Mouse (Mus musculus): Measurements from ENCODE around the gene Tub.

The Tub gene

GRCm38 (mm10) chr7:108985934-108986708, 36.0 kb downstream of the Tub start:
- DNase-seq: no peak

DNA sequence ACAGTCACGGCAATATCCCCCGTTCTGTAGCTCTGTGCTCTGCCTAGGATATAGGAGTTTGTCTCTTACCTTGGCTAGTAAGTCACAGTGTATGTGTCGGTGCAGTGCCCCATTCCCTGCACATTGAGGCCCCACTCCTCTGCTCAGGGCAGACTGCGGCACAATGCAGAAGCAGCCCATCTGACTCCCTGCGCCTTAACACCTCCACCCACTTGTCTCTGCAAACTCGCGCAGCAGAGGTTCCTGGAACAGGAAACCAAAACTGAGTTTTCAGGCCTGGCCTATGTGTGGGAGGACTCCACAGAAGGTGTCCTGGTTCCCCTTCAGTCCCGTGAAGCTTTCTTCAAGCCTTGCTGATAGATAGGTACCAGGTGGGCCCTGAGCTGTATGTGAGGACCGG, 41.1 kb downstream of the Tub start:
- no peak for DNase-seq

GRCm38 (mm10) chr7:108993230-108993629, 43.1 kb downstream of the Tub start:
- DNase-seq: peak; percentile 98

DNA sequence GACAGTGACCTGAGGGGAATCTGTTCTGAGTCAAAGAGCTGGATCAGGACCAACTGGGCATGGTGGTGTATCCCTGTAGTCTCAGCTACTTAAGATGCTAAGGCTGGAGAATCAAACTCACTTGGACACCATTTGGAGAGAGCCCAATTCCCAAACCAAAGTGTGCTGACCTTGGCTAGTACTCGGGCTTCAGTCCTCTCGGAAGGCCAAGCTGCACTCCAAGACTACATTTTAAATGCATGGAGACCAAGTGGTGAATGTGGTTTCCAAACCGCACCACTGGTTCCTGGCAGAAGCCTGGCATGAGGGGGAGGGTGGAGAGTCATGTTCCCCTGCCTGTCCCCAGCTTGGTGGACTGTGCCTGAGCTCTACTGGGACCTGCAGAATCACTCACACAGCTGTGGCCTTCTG, 43.7 kb downstream of the Tub start:
- DNase-seq: peak; percentile 94

DNA sequence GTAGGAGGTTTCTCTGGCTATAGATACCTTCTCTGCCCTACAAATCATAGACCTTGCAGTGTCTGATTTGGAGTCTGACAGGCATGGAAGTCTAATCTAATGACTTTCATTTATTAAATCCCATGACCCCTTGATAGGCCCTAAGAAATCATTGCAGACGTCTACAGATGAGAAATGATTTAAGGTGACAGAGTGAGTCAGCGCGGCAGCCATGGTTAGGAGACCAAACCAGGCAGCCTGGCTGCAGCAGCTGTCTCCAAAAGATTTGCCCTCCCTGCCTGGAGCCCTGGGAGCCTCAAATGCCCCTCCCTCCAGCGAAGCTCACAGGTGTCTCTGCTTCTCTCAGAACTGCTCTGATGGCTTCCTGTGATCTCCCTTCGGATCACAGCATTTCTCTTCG, 46.0 kb downstream of the Tub start:
- no peak for DNase-seq

DNA sequence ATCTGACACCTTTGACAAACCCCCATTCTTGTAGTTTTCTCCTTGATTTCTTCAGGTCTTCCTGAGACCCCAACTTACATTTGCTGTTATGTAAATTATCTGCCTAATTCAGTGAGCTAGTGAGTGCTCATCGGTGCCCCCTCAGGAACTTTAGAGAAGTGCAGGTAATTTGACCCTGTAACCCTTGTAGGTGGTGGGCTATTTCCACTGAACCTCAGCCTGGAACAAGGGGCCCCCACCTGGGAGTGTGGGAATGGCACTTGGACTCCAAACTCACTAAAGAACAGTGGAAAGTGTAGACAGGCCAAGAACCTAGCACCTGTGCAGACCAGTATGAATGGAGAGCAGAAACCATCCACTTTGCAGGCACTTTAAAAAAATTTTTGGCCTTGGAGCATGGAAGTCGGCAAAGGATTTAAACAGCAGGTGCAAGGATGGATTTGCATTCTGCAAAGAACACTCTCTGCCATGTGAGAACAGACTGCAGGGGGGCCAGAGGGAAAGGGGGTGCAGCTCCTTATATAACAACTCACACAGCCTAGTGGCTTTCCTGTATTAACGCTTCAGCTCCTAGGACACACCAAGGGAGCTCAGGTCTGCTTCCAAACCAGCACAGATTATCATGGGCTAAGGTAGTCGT, 50.3 kb downstream of the Tub start:
- DNase-seq: no peak

DNA sequence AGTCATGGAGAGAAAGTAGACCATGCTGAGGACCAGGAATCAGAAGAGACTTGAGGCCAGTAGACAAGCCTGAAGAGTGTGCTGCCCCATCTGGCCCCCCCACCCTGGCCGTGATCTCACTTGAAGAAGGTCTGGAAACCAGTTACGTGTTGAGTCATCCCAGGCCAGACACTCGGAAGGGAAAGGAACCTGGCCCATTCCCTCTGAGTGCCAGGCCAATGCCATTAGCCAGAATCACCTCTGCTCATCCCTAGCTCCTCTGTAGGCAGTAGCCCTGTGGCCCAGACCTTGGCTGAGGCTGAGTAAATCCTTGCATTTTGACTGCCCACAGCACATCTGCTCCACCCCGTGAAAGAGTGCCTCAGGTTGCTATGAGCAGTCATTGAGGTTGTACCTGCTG, 51.8 kb downstream of the Tub start:
- DNase-seq: no peak

DNA sequence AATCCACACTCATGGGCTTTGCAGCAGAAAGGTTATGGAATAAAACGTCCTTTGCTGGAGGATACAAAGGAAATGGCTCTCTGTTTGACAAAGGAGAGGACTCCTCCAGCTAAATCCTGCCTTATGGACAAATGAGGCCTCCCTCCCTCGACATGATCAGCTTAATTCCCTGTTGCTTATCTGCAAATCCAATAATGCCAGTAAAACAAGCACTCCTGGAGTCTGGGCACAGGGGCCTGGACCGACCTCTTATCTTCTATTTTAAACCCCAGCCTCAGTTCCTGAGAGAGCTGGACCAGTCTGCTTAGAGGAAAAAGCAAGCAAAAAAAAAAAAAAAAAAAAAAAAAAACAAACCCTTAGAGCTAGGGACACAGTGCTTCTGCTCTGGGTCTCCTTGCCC, 53.5 kb downstream of the Tub start:
- no peak for DNase-seq

DNA sequence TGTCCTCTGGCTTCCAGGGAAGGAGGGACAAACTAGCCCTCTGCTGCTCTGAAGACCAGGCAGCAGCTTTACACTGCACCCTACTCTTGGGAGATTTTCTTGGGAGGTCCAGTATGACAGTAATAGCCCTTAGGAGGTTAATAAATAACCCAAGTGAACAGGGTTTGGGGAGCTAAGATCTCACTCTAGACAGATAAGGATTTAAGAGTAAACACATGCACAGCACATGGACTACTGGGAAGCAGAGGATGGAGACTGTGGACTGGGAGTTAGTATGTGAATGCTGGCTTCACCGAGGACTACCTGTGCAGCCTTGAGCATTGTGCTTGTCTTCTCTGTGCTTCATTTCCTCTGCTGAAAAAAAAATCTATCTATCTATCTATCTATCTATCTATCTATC, 59.1 kb downstream of the Tub start:
- DNase-seq: no peak

GRCm38 (mm10) chr7:109010720-109011595, 60.8 kb downstream of the Tub start:
- no peak for DNase-seq

DNA sequence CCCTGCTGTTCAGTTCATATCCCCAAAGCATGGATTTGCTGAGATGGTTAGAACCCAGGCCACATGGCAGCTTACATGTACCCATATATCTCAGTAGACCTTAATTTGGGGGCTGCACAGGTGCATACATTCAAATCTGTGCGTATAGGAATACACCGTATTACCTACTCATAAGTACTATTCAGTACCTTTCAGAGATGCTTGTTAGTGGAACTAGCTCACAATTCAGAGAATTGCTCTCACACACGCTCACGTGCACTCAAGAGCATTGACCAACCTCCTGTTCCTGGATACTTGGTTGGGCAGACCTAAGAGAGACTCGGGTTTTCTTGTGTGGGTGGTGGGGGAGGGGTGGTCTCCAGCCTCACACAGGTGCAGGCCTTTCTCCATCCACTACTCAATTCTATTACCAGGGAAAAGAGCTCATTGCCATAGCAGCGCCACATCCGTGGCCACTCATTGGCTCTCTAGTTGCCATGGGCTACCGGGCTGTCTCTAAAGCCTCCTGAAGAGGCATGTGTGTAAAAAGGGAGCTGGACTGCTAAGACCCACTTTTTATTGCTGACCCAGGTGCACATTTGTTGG, 61.5 kb downstream of the Tub start:
- DNase-seq: no peak

DNA sequence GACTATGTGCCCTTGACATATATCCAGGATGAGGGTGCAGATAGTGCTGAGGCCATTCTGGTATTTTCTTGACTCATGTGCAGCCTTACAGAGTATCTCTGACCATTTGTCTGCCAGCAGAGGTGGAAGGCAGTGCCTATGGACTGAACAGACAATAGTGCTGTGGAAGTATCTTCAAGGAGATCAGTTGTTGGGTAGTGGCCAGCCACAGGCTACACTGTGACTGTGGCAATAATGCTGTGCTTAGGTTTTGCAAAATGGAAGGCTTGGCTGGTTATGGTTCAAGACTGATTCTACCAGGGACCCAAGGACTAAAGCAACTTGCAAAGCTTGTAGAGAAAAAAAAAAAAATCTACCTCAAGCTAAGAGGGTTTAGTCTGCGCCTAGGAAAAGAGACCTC, 62.4 kb downstream of the Tub start:
- no peak for DNase-seq

DNA sequence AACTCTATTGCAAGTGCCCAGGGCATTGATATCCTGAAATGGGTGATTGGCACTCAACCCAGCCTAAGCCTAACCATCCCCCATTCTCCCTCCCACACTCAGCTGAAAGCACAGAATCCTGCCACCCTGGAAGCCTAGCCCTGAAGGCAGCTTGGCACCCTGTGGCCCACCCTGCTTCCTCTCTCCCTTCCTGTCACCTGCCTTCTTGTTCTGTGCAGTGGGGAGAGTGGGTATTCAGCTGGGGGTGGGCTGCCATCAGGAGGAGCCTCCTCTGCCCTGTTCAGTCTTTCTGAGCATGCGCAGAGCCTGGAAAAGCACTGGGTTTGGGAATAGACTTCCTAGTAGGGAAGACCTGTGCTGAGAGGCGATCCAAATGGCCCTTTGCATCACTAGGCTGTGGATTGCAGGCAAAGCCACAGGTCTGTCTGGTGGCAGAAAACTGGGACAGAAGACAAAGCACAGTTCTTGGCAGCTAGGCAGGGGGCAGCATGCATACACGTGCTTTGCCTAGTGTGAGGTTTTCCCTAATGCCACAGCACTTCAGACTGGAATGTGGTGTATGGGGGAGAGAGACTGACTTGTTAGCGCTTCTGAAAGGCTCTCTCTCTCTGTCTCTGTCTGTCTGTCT, 63.0 kb downstream of the Tub start:
- DNase-seq: no peak

DNA sequence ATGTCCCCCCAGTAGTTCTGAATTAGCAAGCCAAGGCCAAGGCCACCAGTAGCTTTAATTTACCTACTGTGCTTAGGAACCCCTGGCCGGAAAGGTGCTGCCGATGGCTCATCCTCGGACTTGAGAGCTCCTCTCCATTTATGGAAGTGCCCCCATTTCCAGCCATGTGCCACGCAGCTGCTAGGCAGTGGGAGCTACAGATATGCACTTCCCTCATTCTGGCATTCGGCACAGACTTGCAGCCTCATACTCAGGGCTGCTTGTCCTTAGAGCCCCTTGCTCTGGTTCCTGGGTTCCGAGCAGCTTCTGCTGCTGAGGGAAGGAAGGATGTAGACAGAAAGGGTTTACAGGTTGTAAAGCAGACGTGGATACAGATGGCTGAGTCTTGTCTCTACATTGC, 64.7 kb downstream of the Tub start:
- no peak for DNase-seq

DNA sequence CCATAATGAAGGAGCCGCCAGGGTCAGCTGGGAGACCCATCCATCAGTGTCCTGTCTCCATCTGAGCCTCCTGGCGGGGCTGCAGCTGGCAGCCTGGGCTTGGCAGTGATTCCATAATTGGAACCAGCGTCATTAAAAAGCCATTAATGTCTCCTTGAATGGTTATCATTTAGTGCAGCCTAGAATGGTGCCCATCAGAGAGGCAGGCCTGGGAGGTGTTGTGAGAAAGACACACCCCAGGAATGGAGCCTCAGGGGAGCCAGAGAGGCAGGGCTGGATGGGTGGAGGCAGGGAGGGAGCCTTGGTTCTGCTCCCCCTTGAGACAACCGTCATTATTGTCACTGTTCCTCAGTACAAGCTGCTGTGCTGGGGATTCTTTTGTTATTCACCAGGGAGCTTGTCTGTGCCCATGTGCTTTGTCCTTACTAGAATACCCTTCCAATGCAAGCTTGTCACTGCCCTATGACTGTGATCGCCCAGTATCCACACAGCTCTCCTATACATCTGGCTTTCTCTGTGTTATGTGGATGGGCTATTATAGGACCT, 66.3 kb downstream of the Tub start:
- DNase-seq: no peak

DNA sequence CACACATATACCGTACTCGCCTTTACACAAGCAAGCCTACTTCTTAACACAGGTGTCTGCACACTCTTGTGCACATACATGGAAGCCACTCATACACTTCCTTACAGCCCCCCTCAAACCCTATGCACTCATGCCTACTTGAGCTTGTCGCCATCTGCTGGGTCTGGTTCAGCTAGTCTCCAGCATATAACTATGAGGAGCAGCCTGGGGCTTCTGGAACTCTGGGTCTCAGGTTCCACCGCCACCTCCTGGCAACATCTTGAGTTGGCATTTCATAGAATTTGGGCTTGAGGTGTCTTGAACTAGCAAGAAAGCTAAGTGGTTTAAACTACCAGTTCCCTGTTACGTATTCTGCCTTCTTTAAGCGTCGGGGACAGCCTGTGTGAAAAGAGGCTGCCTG, 69.1 kb downstream of the Tub start:
- peak; percentile 40 for DNase-seq

DNA sequence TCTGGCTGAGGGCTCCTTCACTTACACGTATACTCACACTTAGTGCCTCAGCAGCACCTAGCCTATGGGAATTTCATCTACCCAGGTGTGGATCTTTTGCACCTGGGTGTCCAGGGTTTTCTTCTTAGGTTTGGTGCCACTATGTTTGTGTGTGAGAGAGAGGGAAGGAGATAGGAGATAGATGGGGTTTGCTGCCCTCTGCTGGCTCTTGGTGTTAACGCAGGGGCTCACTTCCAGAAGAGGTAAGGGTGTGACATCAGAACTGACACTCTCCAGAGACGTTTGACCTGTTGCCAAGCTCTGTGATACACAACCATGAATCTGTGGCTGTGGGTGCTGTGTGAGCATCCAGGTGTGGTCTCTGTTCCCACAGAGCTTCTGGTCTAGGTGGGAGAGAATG, 71.3 kb downstream of the Tub start:
- DNase-seq: no peak

DNA sequence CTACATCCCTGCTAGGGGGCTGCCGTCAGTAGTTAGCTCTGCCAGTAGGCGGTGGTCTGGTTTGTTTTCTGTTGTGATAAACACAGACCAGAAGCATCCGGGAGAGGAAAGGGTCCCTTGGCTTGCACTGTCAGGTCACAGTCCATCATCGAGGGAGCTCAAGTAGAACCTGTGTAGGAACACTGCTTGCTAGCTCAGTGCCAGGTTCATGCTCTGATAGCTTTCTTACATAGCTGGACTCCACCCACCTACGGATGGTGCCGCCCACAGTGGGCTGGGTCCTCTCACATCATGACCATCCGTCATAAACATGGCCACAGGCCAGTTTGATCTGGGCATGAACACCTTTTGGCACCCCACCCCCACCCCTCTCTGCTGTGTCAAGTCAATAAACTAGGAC, 75.6 kb downstream of the Tub start:
- DNase-seq: peak; percentile 74

DNA sequence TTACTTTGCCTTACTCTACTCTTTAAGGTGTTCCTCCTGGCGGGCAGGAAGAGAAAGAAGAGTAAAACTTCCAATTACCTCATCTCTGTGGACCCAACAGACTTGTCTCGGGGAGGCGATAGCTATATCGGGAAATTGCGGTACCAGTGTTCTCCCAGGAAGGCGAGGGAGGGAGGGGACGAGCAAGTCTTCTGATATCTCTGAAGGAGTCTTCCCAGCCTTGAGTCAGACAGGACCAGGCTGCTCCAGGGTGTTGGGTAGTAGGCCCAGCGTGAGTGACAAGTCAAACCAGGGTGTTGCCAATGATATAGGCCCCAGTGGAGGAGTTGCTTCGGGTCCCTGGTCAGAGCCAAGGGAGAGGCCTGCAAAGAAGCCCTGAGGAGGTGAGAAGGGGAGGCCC, 76.8 kb downstream of the Tub start:
- peak; percentile 80 for DNase-seq

- DNase-seq: peak; percentile 85
Observed at GRCm38 (mm10) chr7:109027721-109028120, 77.6 kb downstream of the Tub start.

DNA sequence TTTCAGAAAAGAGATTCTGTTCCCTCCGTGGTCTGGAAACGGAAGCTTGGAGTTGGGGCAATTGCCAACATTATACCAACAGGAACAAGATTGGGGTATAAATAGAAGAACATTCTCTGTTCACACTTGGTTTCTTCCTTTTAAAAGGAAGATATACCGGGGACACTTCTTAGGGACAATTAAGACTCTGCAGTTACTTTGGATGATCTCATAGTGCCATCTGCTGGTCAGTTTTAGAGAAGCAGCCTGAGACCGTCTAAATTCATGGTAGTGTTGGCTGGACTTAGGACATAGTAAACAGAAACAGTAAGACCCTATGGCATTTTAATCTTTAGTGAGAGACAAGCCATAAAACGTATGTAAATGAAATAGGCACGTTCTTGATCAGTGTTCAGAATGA, 78.1 kb downstream of the Tub start:
- no peak for DNase-seq

GRCm38 (mm10) chr7:109029961-109030465, 79.9 kb downstream of the Tub start:
- peak; percentile 74 for DNase-seq
